Mouse (Mus musculus) testis, adult 2 months (tissue): ENCODE measurements around the gene Fam129b. TPM values are rescaled to one million over a fixed set of nuclear protein-coding genes. Genes with fewer than 3 reads are reported as not detected.

Experiments
- H3K27ac ChIP-seq: fragments of 200-500 bp; 2 replicates; pipeline ENCODE4 v1.5.1; 2012; ENCODE audit warnings: low read depth, low read length; ENCODE audit not compliant: control insufficient read depth, insufficient read depth
- H3K27me3 ChIP-seq: fragments of 200-500 bp; 2 replicates; pipeline ENCODE4 v1.6.1; 2012; ENCODE audit warnings: mild to moderate bottlenecking, low read length, moderate library complexity; ENCODE audit not compliant: control insufficient read depth, insufficient read depth
- H3K36me3 ChIP-seq: fragments of 200-500 bp; 2 replicates; pipeline ENCODE4 v1.6.1; 2012; ENCODE audit warnings: mild to moderate bottlenecking, low read length; ENCODE audit not compliant: control insufficient read depth, insufficient read depth
- H3K4me1 ChIP-seq: fragments of 200-500 bp; 2 replicates; pipeline ENCODE4 v1.6.1; 2012; ENCODE audit warnings: low read length; ENCODE audit not compliant: control insufficient read depth, insufficient read depth
- H3K4me3 ChIP-seq: fragments of 200-500 bp; 2 replicates; pipeline ENCODE4 v1.5.1; 2012; ENCODE audit warnings: low read depth, mild to moderate bottlenecking, low read length, moderate library complexity, mixed read lengths; ENCODE audit not compliant: control insufficient read depth
- CTCF ChIP-seq: fragments of 200-500 bp; IDR thresholded peaks from 2 replicates; pipeline ENCODE4 v1.5.1; 2012; ENCODE audit warnings: low read depth, mild to moderate bottlenecking, inconsistent platforms, low read length, moderate library complexity; ENCODE audit not compliant: control insufficient read depth, insufficient read depth, insufficient replicate concordance
- POLR2A ChIP-seq: fragments of 200-500 bp; IDR thresholded peaks from 2 replicates; pipeline ENCODE4 v1.6.1; 2012; ENCODE audit warnings: low read depth, mild to moderate bottlenecking, inconsistent platforms, low read length, moderate library complexity; ENCODE audit not compliant: control insufficient read depth
- polyA plus RNA-seq: library from polyadenylated mRNA; depleted of rRNA; stranded (reverse); fragments of >200 nt; gene quantifications from 2 replicates; pipeline ENCODE4 v1.2.3, GENCODE M21; 2012

The Fam129b gene
- polyA plus RNA-seq, 1 experiment: 2.0 TPM

- peaks cover 7% of the 10 kb centered on the region for H3K4me1 ChIP-seq
- TF ChIP-seq CTCF: no peak
- TF ChIP-seq POLR2A: no peak
- H3K4me3 ChIP-seq: no peak overlapping the region; the same call in 1 of the 2 replicates
- no peaks in the 10 kb centered on the region for H3K36me3 ChIP-seq
- H3K27me3 ChIP-seq: no peaks in the 10 kb centered on the region
- H3K27ac ChIP-seq: no peak overlapping the region; the same call in 1 of the 2 replicates
Observed at GRCm38 (mm10) chr2:32882283-32883043, 6.5 kb downstream of the Fam129b start.

- no peak overlapping the region for H3K4me3 ChIP-seq
Observed at GRCm38 (mm10) chr2:32884745-32885144, 8.8 kb downstream of the Fam129b start.

GRCm38 (mm10) chr2:32888029-32888428, 12.1 kb downstream of the Fam129b start:
- TF ChIP-seq POLR2A (no peak), CTCF (no peak)
- Histone ChIP-seq H3K27ac (no peak overlapping the region), H3K27me3 (no peaks in the 10 kb centered on the region), H3K4me3 (no peak overlapping the region), H3K36me3 (no peaks in the 10 kb centered on the region), H3K4me1 (no peaks in the 10 kb centered on the region; the same call in 1 of the 2 replicates)

More at GRCm38 (mm10) chr2:32884745-32885144, 8.8 kb downstream of the Fam129b start:
- H3K27me3 ChIP-seq: no peaks in the 10 kb centered on the region
- no peak overlapping the region for H3K27ac ChIP-seq
- no peaks in the 10 kb centered on the region for H3K36me3 ChIP-seq
- H3K4me1 ChIP-seq: peaks cover 7% of the 10 kb centered on the region
- TF ChIP-seq CTCF: no peak
- no peak for TF ChIP-seq POLR2A

- no peaks in the 10 kb centered on the region for H3K36me3 ChIP-seq
- TF ChIP-seq CTCF (no peak), POLR2A (no peak)
- H3K27me3 ChIP-seq: no peaks in the 10 kb centered on the region
- H3K4me3 ChIP-seq: no peak overlapping the region
- H3K4me1 ChIP-seq: no peaks in the 10 kb centered on the region
- no peak overlapping the region for H3K27ac ChIP-seq
Observed at GRCm38 (mm10) chr2:32888551-32888950, 12.6 kb downstream of the Fam129b start.

GRCm38 (mm10) chr2:32890280-32890679, 14.4 kb downstream of the Fam129b start:
- no peak overlapping the region for H3K27ac ChIP-seq

GRCm38 (mm10) chr2:32891278-32891677, 15.4 kb downstream of the Fam129b start:
- TF ChIP-seq POLR2A (no peak), CTCF (no peak)
- Histone ChIP-seq H3K27me3 (no peaks in the 10 kb centered on the region), H3K4me3 (no peak overlapping the region), H3K36me3 (no peaks in the 10 kb centered on the region), H3K4me1 (no peaks in the 10 kb centered on the region; the same call in 1 of the 2 replicates), H3K27ac (no peak overlapping the region)

More at GRCm38 (mm10) chr2:32890280-32890679, 14.4 kb downstream of the Fam129b start:
- Histone ChIP-seq H3K4me3 (no peak overlapping the region), H3K4me1 (no peaks in the 10 kb centered on the region), H3K27me3 (no peaks in the 10 kb centered on the region), H3K36me3 (no peaks in the 10 kb centered on the region)
- TF ChIP-seq POLR2A (no peak), CTCF (no peak)

GRCm38 (mm10) chr2:32892490-32892889, 16.6 kb downstream of the Fam129b start:
- Histone ChIP-seq H3K27me3 (no peaks in the 10 kb centered on the region), H3K27ac (no peak overlapping the region), H3K4me1 (no peaks in the 10 kb centered on the region; the same call in 1 of the 2 replicates), H3K4me3 (no peak overlapping the region), H3K36me3 (no peaks in the 10 kb centered on the region)
- TF ChIP-seq CTCF: no peak
- no peak for TF ChIP-seq POLR2A
